ENCODE assay signal across 16 mouse cellular contexts in genomic region chr2:61651640-61652039, GRCm38 (mm10).
"Had no signal": no experiment of that assay in that cellular context is flagged by ENCODE, and none has a peak within 500 bp of the region (broad histone marks: within the 10 kb centered on the region; RNA-seq: fewer than 3 reads in every experiment).

No protein-coding gene starts in this region.

- H3K4me3 ChIP-seq: neural tube, embryonic 12.5 days; neural tube, embryonic 13.5 days; neural tube, embryonic 15.5 days; stomach, embryonic 15.5 days had no signal

- H3K27me3 ChIP-seq: neural tube, embryonic 12.5 days; neural tube, embryonic 13.5 days; stomach, embryonic 15.5 days had no signal

- H3K4me2 ChIP-seq: neural tube, embryonic 12.5 days; neural tube, embryonic 13.5 days; neural tube, embryonic 15.5 days; stomach, embryonic 15.5 days had no signal

- DNase-seq: retina, postnatal 1 day; right cerebral cortex, adult 18-20 months; right cerebral cortex, postnatal 14 days; right cerebral cortex, postnatal 4 days; spleen, adult 18-20 months; thymus, adult 18-20 months; thymus, adult 2 months; thymus, postnatal 14 days; thymus, postnatal 25 days; thymus, postnatal 36 days; thymus, postnatal 4 days had no signal

- H3K9ac ChIP-seq: neural tube, embryonic 12.5 days; neural tube, embryonic 13.5 days; neural tube, embryonic 15.5 days; stomach, embryonic 15.5 days had no signal

- H3K9me3 ChIP-seq: neural tube, embryonic 12.5 days; neural tube, embryonic 13.5 days; neural tube, embryonic 15.5 days; stomach, embryonic 15.5 days had no signal

- H3K36me3 ChIP-seq: neural tube, embryonic 13.5 days had no signal

- H3K27ac ChIP-seq: neural tube, embryonic 12.5 days; neural tube, embryonic 13.5 days; neural tube, embryonic 15.5 days; stomach, embryonic 15.5 days; stomach, postnatal 0 days had no signal
